Mouse (Mus musculus) mature B cell (primary cell): ENCODE measurements around the gene Arl1.
"Not testable (repeated sequence)": the region's sequence is repeated elsewhere in the genome, so short reads cannot be mapped to it uniquely, and the experiment has no call there.

ENCODE experiments used
- in situ Hi-C: fragments of 300-500 bp; cut with MboI; formaldehyde crosslinking; loops from 2 replicates; pipeline ENCODE4 v1.14.3; 2019

Gene Arl1

GRCm38 (mm10) chr10:88761524-88762212 lies 31.0 kb downstream of the Arl1 start:
- in situ Hi-C loops: no loop called here

GRCm38 (mm10) chr10:88765431-88766142 lies 34.9 kb downstream of the Arl1 start:
- in situ Hi-C loops: no loop called here

- in situ Hi-C loops: no loop called here
These were observed 38.3 kb downstream of the Arl1 start for GRCm38 (mm10) chr10:88768961-88769360.

- in situ Hi-C loops: no loop called here
These were observed 39.0 kb downstream of the Arl1 start for GRCm38 (mm10) chr10:88769676-88770075.

- in situ Hi-C loops: not testable (repeated sequence)
These were observed 42.3 kb downstream of the Arl1 start for GRCm38 (mm10) chr10:88772965-88773364.

- in situ Hi-C loops: no loop called here
These were observed 45.5 kb downstream of the Arl1 start for GRCm38 (mm10) chr10:88776206-88776605.

GRCm38 (mm10) chr10:88780716-88781115 lies 50.1 kb downstream of the Arl1 start:
- in situ Hi-C loops: no loop called here

GRCm38 (mm10) chr10:88783135-88783534 lies 52.5 kb downstream of the Arl1 start:
- in situ Hi-C loops: not testable (repeated sequence)

GRCm38 (mm10) chr10:88783941-88784340 lies 53.3 kb downstream of the Arl1 start:
- in situ Hi-C loops: no loop called here

GRCm38 (mm10) chr10:88784513-88784931 lies 53.9 kb downstream of the Arl1 start:
- in situ Hi-C loops: no loop called here

- in situ Hi-C loops: no loop called here
These were observed 63.0 kb downstream of the Arl1 start for GRCm38 (mm10) chr10:88793671-88794070.
